Mouse (Mus musculus): Measurements from ENCODE around the gene Ldhal6b.

Gene Ldhal6b

GRCm38 (mm10) chr17:5411205-5411604 lies 7.4 kb downstream of the Ldhal6b start:
- 62% methylated on average over 17 of the region's 17 CpGs for WGBS

DNA sequence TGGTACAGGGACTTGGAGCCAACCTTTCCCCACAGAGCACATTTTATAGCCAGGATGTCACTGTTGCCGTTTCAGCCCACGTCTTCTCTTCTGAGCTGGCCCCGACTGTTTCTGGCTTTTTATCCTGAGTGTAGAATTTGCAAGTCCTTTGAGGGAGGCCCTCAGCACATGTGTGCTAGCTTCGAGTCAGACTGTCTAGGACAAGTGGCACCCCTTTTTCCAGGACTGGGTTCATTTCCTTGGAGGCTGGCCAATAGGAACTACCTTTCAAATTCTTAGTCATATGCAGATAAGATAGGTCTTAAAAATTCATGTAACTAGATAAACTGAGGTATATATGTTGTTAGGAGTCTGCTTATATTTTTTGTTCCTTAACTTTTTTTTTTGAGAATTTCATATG lies 8.2 kb downstream of the Ldhal6b start:
- 55% methylated on average over 4 of the region's 4 CpGs for WGBS

DNA sequence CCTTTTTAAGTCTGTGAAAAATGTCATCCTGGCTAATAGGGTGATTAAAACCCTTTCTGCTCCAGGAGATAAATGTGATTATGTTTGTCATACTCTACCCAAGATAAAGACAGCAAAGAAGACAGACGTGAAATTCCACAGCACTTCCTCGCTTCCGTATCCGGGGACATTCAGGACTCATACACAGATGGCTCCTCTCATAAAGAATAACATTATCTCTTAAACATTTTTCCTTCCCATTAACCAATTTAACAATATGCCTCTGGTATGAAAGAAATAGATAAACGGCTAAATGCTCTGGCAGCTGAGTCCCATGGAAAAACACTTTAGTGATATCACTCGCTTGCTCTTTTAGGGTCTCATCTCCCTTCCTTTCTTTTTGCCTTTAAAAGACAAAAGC lies 11.5 kb downstream of the Ldhal6b start:
- 57% methylated on average over 6 of the region's 6 CpGs for WGBS

- 41% methylated on average over 10 of the region's 10 CpGs for WGBS
Observed at GRCm38 (mm10) chr17:5406566-5406965, 12.0 kb downstream of the Ldhal6b start.

DNA sequence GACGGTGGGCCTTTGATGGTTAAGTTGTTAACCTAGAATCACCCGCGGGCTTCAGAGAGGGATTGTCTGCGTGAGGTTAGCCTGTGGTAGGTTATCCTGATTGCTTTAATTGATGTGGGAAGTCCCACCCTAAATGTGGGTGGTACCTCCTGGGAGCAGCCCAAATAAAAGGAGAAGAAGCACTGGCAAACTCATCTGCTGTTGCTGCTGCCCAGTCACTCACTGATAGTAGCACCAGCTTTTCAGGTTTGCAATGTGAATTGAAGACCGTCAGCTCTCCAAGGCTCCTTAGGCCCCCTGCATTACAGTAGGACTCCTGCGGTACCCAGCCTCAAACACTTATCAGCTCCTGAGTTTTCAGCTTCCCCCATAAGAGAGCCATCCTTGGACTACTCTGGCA lies 14.7 kb downstream of the Ldhal6b start:
- WGBS, result 87% methylated on average over 6 of the region's 6 CpGs

GRCm38 (mm10) chr17:5402624-5403023 lies 15.9 kb downstream of the Ldhal6b start:
- WGBS, result 33% methylated on average over 8 of the region's 8 CpGs

- 13% methylated on average over 9 of the region's 9 CpGs for whole genome bisulfite sequencing
Observed at GRCm38 (mm10) chr17:5402069-5402468, 16.5 kb downstream of the Ldhal6b start.

GRCm38 (mm10) chr17:5401288-5401687 lies 17.3 kb downstream of the Ldhal6b start:
- 63% methylated on average over 10 of the region's 10 CpGs for WGBS

GRCm38 (mm10) chr17:5400435-5401090 lies 18.0 kb downstream of the Ldhal6b start:
- 45% methylated on average over 14 of the region's 14 CpGs for whole genome bisulfite sequencing

DNA sequence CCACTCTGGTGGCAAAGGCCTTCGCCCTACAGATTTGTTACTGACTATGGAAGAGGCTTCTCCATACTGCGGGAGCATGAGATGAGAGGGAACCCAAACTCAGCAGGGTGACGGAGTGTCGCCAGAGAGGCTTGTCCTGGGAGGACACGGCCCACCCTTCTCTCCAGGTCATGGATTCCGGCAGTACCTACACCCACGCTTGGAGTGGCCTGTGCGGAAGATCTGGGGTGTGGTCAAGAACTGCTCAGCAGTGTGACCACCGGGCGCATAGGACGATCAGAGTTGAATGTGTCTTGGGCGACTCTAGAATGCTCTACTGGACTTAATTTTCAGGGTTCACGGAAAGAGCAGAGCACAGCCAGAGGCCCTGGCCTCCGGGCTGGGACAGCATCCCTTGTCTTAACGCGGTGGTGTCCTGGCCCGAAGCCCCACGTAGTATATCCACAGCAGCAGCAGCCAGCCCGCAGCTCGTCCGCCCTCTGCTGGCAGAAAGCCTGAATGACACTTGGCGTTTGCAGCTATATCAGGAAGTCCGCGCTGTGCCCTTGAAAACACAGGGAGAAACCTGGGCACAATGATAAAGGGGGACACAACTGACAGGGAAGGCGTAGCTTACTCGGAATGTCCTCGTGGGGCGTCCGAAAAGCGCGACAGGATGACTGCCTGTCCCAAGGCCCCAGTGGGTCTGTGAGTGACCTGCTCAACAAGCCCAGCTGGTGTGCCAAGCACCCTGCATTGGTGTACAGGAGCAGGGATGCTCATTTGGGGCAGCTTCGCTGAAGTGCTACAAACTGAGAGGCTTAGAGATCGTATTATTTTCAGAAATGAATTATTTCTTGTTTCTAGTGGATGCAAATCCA lies 21.2 kb downstream of the Ldhal6b start:
- 29% methylated on average over 33 of the region's 33 CpGs for WGBS

DNA sequence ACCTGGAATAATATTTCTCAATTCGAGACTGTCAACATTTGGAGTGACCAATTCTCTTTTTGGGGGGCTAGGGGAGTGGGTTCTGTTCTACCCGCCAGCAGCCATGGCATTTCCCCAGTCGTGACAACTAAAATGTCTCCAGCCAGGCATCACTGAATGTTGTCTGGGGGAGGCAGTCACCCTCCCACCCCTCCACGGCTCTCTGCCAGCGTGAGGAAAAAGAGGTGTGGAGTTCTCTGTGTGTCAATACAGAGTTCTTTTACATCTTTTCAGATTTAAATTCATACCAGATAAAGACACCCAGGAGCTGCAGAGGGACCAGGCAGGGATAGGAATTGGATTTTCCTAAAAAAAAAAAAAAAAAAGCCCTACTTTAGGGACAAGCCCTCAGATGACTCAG lies 22.4 kb downstream of the Ldhal6b start:
- 48% methylated on average over 5 of the region's 5 CpGs for WGBS

GRCm38 (mm10) chr17:5395454-5396205 lies 22.9 kb downstream of the Ldhal6b start:
- WGBS, result 88% methylated on average over 16 of the region's 16 CpGs

DNA sequence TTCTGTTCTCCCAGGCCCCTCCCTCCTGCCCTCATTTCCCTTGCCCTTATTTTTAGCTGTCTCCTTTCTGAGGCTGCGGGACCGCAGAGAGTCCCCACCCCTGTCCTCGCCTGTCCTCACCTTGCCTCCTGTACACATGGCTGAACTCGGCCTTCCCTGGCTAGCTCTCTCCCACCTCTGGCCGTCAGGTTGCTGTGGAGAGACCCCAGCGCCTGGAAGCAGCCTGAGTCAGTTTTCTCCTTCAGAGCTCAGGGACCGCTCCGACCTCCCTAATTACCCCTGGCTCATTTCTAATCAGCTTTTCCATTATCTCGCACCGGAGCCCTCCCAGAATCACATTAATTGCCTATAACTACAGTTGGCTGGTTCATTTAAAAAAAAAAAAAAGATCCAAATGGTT lies 27.9 kb downstream of the Ldhal6b start:
- WGBS, result 57% methylated on average over 10 of the region's 10 CpGs

GRCm38 (mm10) chr17:5388351-5388750 lies 30.2 kb downstream of the Ldhal6b start:
- WGBS, result 85% methylated on average over 3 of the region's 3 CpGs

DNA sequence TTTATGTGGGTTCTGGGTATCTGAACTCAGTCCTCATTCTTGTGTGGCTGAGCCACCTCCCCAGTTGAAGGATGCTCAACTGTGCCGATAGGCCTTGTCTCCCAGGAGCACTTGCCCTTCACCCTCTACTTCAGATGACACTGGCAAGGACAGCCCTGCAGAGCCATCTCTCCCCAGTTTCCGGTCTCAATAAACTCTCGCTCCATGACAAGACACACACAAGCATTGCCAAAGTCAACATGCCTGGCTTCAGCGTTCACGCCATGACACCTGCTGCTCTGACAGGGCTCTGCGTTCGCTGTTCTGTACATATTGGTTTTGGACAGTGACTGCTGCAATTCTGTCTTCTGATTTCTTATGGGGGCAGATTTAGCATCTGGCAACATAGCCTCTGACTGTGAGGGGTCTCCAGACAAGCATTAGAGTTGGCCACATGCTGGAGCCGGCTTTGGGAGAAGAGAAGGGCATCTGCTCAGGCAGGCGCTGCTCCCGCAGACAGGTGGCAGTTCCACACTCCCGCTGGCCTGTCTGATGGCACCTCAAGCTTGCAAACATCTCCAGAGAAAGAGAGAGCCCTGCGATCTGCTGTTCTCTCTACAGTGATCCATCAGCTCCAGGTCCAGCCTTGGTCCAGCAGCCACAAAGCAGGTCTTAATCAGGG lies 31.6 kb downstream of the Ldhal6b start:
- WGBS, result 83% methylated on average over 12 of the region's 12 CpGs

DNA sequence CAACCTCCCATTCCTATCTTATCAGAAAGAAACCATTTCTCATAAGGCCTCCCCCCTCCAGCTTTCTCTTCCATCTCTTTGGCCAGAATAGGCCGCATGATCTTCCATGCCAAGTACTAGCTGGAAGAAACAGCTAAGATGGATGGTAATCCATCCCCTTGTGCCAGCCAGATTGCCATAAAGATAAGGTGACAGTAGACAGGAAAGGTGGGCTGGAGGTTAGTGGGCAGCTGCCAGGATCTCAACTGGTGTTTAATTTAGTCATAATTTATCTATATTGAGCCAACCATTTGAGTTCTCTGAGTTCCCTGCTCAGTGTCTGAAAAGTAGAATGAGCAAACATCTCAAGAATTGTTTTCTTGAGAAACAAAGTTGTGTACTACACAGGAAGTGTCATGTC lies 32.9 kb downstream of the Ldhal6b start:
- WGBS, result 100% methylated on average over 1 of the region's 1 CpGs

GRCm38 (mm10) chr17:5377930-5378310 lies 40.6 kb downstream of the Ldhal6b start:
- 30% methylated on average over 7 of the region's 7 CpGs for WGBS

DNA sequence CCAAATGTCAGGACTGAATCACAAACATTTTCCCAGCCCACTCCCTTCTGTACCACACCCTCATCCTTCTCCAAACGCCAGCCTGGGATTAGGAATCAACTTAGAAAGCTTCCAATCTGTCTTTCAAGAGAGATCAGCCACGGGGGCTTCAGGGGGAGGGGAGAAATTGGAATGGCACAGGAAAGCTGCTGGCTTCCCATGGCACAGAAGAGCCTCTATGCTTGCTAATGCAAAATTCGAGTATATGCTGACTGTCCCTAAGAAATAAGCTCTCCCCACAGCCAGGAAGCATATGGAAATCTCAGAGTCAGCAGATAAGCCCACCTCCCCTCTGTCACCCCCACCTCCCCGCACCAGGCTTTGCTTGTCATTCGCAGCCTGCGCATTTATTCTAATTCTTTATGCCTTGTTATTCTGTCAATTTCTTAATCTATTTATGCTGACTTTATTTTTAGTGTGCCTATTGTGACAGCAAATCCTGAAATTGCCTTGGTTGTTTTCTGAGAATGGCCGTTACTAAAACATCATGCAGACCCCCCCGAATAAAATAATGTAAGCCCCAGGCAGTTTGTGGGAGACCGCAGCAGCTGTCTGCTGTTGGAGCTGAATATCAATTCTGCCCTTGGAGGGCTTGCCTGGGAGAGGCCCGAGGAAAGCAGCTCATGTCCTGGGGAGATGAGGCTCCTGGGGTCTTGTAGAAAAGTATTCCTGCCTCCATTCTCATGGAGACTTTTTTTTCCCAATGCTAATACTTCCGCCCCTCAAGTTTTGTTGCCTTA lies 41.2 kb downstream of the Ldhal6b start:
- 34% methylated on average over 11 of the region's 11 CpGs for WGBS

GRCm38 (mm10) chr17:5372951-5373350 lies 45.6 kb downstream of the Ldhal6b start:
- WGBS, result 54% methylated on average over 8 of the region's 8 CpGs

DNA sequence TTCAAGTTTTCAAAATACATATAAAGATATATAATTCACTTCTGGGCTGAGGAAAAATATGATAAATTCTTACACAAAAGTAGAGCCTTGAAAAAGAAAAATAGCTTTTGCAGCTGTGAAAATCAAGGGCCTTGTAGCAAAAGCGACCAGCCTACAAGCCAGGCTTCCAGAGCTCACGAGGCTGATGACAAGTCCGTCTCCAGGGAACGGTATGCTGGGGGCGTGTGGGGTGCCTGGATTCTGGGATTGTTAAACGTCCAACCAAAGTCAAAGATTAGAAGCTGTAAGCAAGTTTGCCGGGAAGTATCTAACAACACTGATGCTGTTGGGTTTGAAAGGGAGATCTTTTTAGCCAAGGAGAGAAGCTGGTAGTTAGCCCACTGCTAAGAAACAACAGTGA lies 47.0 kb downstream of the Ldhal6b start:
- 37% methylated on average over 7 of the region's 7 CpGs for WGBS

DNA sequence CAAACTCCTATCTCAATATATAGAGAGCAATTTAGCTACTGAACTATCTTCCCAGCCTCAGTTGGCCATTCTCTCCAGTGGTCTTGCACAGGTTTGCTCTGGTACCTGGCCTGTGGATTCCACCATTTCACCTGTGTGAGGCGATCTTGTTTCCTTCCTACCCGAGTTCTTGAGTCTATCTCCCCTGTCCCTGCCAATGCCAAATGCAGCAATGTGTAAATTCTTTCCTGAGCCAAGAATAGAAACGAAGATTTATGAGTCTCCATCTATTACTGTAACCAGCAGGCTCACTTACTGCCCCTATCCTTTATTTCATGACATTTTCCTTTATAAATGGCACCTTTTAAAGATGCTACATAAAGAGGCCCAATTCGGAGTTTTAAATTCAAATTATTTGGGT lies 47.5 kb downstream of the Ldhal6b start:
- WGBS, result 53% methylated on average over 4 of the region's 4 CpGs

Measured in cerebral cortex, adult 2 months (tissue).